Mouse (Mus musculus): ENCODE data around the gene Orai2. TPM values are rescaled to one million over a fixed set of nuclear protein-coding genes. Genes with fewer than 3 reads are reported as not detected.
A peak's percentile ranks its signal among the peaks of the same experiment; 100 is the strongest.
"Not testable (repeated sequence)": the region's sequence is repeated elsewhere in the genome, so short reads cannot be mapped to it uniquely, and the experiment has no call there.

Orai2 gene
- total and polyA plus RNA-seq, 3 experiments, result 43.4 to 53.1 (median 50.2) TPM

GRCm38 (mm10) chr5:136136292-136136990 is 34.1 kb downstream of the Orai2 start:
- peak; percentile 11; the same call in 1 of the 2 replicates for ATAC-seq (ENCODE audit: extremely low read depth, insufficient number of reproducible peaks, low FRiP score, poor library complexity, severe bottlenecking)
- H3K27me3 ChIP-seq (ENCODE audit: insufficient read depth, low read length), result no peaks in the 10 kb centered on the region
- H3K36me3 ChIP-seq (replicated peaks), result peaks cover 75% of the 10 kb centered on the region
- peaks cover 62% of the 10 kb centered on the region for H3K4me1 ChIP-seq (ENCODE audit: insufficient read depth, low read depth, low read length)
- peak overlapping the region; percentile 86 for H3K4me3 ChIP-seq (ENCODE audit: low read depth, low read length)
- H3K9me3 ChIP-seq (replicated peaks), result no peaks in the 10 kb centered on the region
- no peak for TF ChIP-seq TAL1 (conservative IDR thresholded peaks at IDR 0.05; ENCODE audit: low read depth, low read length)
- TF ChIP-seq GATA2 (IDR thresholded peaks at IDR 0.05; ENCODE audit: borderline replicate concordance, low read depth, low read length), result no peak
- TF ChIP-seq CTCF (IDR thresholded peaks at IDR 0.05; ENCODE audit: low read depth, low read length), result no peak
- no peak for TF ChIP-seq POLR2AphosphoS5 (IDR thresholded peaks at IDR 0.05; ENCODE audit: insufficient replicate concordance, low read depth, low read length)
- TF ChIP-seq GATA1 (IDR thresholded peaks at IDR 0.05; ENCODE audit: borderline replicate concordance, low read length), result no peak
- no peak for DNase-seq (ENCODE audit: low spot score)

GRCm38 (mm10) chr5:136135571-136136291 is 34.8 kb downstream of the Orai2 start, which contains the start of the genes Lrwd1 and Alkbh4:
Gene Lrwd1 (minus strand): TSS chr5:136136074.
Gene Alkbh4 (plus strand): TSS chr5:136136146.
- no peaks in the 10 kb centered on the region for H3K27me3 ChIP-seq (ENCODE audit: insufficient read depth, low read length)
- peaks cover 75% of the 10 kb centered on the region for H3K36me3 ChIP-seq (replicated peaks)
- H3K4me1 ChIP-seq (ENCODE audit: insufficient read depth, low read depth, low read length), result peaks cover 62% of the 10 kb centered on the region
- DNase-seq (ENCODE audit: low spot score) (peak; percentile 78), ATAC-seq (ENCODE audit: extremely low read depth, insufficient number of reproducible peaks, low FRiP score, poor library complexity, severe bottlenecking) (peak; percentile 89)
- no peaks in the 10 kb centered on the region for H3K9me3 ChIP-seq (replicated peaks)
- H3K4me3 ChIP-seq (ENCODE audit: low read depth, low read length), result peak within 1 kb of the TSS; percentile 86
- TF ChIP-seq GATA1 (IDR thresholded peaks at IDR 0.05; ENCODE audit: borderline replicate concordance, low read length), result no peak
- no peak for TF ChIP-seq GATA2 (IDR thresholded peaks at IDR 0.05; ENCODE audit: borderline replicate concordance, low read depth, low read length)
- no peak for TF ChIP-seq CTCF (IDR thresholded peaks at IDR 0.05; ENCODE audit: low read depth, low read length)
- TF ChIP-seq TAL1 (conservative IDR thresholded peaks at IDR 0.05; ENCODE audit: low read depth, low read length), result no peak
- no peak for TF ChIP-seq POLR2AphosphoS5 (IDR thresholded peaks at IDR 0.05; ENCODE audit: insufficient replicate concordance, low read depth, low read length)

GRCm38 (mm10) chr5:136122165-136122564 is 48.3 kb downstream of the Orai2 start:
- Histone ChIP-seq H3K9me3 (replicated peaks) (no peaks in the 10 kb centered on the region), H3K36me3 (replicated peaks) (peaks cover 91% of the 10 kb centered on the region), H3K4me1 (ENCODE audit: insufficient read depth, low read depth, low read length) (peaks cover 41% of the 10 kb centered on the region), H3K27me3 (ENCODE audit: insufficient read depth, low read length) (no peaks in the 10 kb centered on the region), H3K4me3 (ENCODE audit: low read depth, low read length) (no peak overlapping the region)
- no peak for DNase-seq (ENCODE audit: low spot score)
- ATAC-seq (ENCODE audit: extremely low read depth, insufficient number of reproducible peaks, low FRiP score, poor library complexity, severe bottlenecking), result no peak
- no peak for TF ChIP-seq GATA1 (IDR thresholded peaks at IDR 0.05; ENCODE audit: borderline replicate concordance, low read length)
- no peak for TF ChIP-seq POLR2AphosphoS5 (IDR thresholded peaks at IDR 0.05; ENCODE audit: insufficient replicate concordance, low read depth, low read length)
- no peak for TF ChIP-seq GATA2 (IDR thresholded peaks at IDR 0.05; ENCODE audit: borderline replicate concordance, low read depth, low read length)
- TF ChIP-seq CTCF (IDR thresholded peaks at IDR 0.05; ENCODE audit: low read depth, low read length), result no peak
- no peak for TF ChIP-seq TAL1 (conservative IDR thresholded peaks at IDR 0.05; ENCODE audit: low read depth, low read length)

GRCm38 (mm10) chr5:136116784-136117112 is 53.8 kb downstream of the Orai2 start:
- peaks cover 44% of the 10 kb centered on the region for H3K36me3 ChIP-seq (replicated peaks)
- TF ChIP-seq POLR2AphosphoS5 (IDR thresholded peaks at IDR 0.05; ENCODE audit: insufficient replicate concordance, low read depth, low read length) (no peak), GATA1 (IDR thresholded peaks at IDR 0.05; ENCODE audit: borderline replicate concordance, low read length) (no peak), CTCF (IDR thresholded peaks at IDR 0.05; ENCODE audit: low read depth, low read length) (no peak), TAL1 (conservative IDR thresholded peaks at IDR 0.05; ENCODE audit: low read depth, low read length) (no peak), GATA2 (IDR thresholded peaks at IDR 0.05; ENCODE audit: borderline replicate concordance, low read depth, low read length) (no peak)
- DNase-seq (ENCODE audit: low spot score), result no peak
- H3K27me3 ChIP-seq (ENCODE audit: insufficient read depth, low read length), result peaks cover 10% of the 10 kb centered on the region; the same call in 1 of the 2 replicates
- H3K4me1 ChIP-seq (ENCODE audit: insufficient read depth, low read depth, low read length), result peaks cover 55% of the 10 kb centered on the region
- no peak for ATAC-seq (ENCODE audit: extremely low read depth, insufficient number of reproducible peaks, low FRiP score, poor library complexity, severe bottlenecking)
- H3K9me3 ChIP-seq (replicated peaks), result no peaks in the 10 kb centered on the region
- peak overlapping the region; percentile 94 for H3K4me3 ChIP-seq (ENCODE audit: low read depth, low read length)

GRCm38 (mm10) chr5:136115891-136116783 is 54.4 kb downstream of the Orai2 start, which contains the start of gene Polr2j:
Gene Polr2j (plus strand): TSS chr5:136116631.
- Histone ChIP-seq H3K4me3 (ENCODE audit: low read depth, low read length) (peak within 1 kb of the TSS; percentile 94), H3K36me3 (replicated peaks) (peaks cover 38% of the 10 kb centered on the region), H3K27me3 (ENCODE audit: insufficient read depth, low read length) (peaks cover 15% of the 10 kb centered on the region), H3K4me1 (ENCODE audit: insufficient read depth, low read depth, low read length) (peaks cover 50% of the 10 kb centered on the region), H3K9me3 (replicated peaks) (no peaks in the 10 kb centered on the region)
- TF ChIP-seq GATA2 (IDR thresholded peaks at IDR 0.05; ENCODE audit: borderline replicate concordance, low read depth, low read length) (no peak), CTCF (IDR thresholded peaks at IDR 0.05; ENCODE audit: low read depth, low read length) (peak; percentile 85)
- DNase-seq (ENCODE audit: low spot score) (peak; percentile 98), ATAC-seq (ENCODE audit: extremely low read depth, insufficient number of reproducible peaks, low FRiP score, poor library complexity, severe bottlenecking) (peak; percentile 93)

GRCm38 (mm10) chr5:136113546-136113945 is 57.0 kb downstream of the Orai2 start:
- Histone ChIP-seq H3K36me3 (replicated peaks) (peaks cover 12% of the 10 kb centered on the region), H3K27me3 (ENCODE audit: insufficient read depth, low read length) (peaks cover 26% of the 10 kb centered on the region), H3K4me1 (ENCODE audit: insufficient read depth, low read depth, low read length) (peaks cover 38% of the 10 kb centered on the region)
- not testable (repeated sequence) for H3K4me3 ChIP-seq (ENCODE audit: low read depth, low read length); H3K9me3 ChIP-seq (replicated peaks); DNase-seq (ENCODE audit: low spot score); ATAC-seq (ENCODE audit: extremely low read depth, insufficient number of reproducible peaks, low FRiP score, poor library complexity, severe bottlenecking)

Data from G1E (cell line).